ENCODE assay signal across 7 mouse cellular contexts in genomic region chr12:89106029-89106733, GRCm38 (mm10).
DNase-seq lines count a peak whose midpoint lies in the region; ATAC-seq and TF ChIP-seq lines count a peak whose summit lies in the region.

No protein-coding gene starts in this region.

- 0 out of 2 replicates have a peak overlapping the region, but pooled peaks have one; percentile 34 for H3K9ac ChIP-seq in midbrain, embryonic 13.5 days (replicated peaks)

- H3K4me1 ChIP-seq in kidney, adult 2 months (ENCODE audit: control insufficient read depth, insufficient read depth, low read length): no peaks in the 10 kb centered on the region
- peaks cover 20% of the 10 kb centered on the region for H3K4me1 ChIP-seq in midbrain, embryonic 13.5 days (replicated peaks)

- no peak for TF ChIP-seq POLR2A in kidney, adult 2 months (IDR thresholded peaks at IDR 0.05; ENCODE audit: low read depth, low read length)

- no peaks in the 10 kb centered on the region for H3K27me3 ChIP-seq in kidney, adult 2 months (replicated peaks; ENCODE audit: control insufficient read depth, insufficient read depth, low read length)
- no peaks in the 10 kb centered on the region for H3K27me3 ChIP-seq in midbrain, embryonic 13.5 days

- peak; percentile 95 for ATAC-seq in midbrain, embryonic 13.5 days

- H3K36me3 ChIP-seq in kidney, adult 2 months (ENCODE audit: control insufficient read depth, insufficient read depth, low read length): no peaks in the 10 kb centered on the region
- H3K36me3 ChIP-seq in midbrain, embryonic 13.5 days: no peaks in the 10 kb centered on the region

- DNase-seq in adrenal gland, adult 8-10 months: peak; percentile 27
- DNase-seq in cerebellum, postnatal 25 days: peak; percentile 67 to 85
- peak; percentile 80 to 88 for DNase-seq in frontal cortex, postnatal 36 days (ENCODE audit: low spot score in 2 of 2)
- peak; percentile 65 for DNase-seq in kidney, adult 2 months
- peak; percentile 95 for DNase-seq in left cerebral cortex, postnatal 4 days
- peak; percentile 63 for DNase-seq in telencephalon, adult 2 months (ENCODE audit: low read depth, low spot score)

- no peak overlapping the region for H3K4me3 ChIP-seq in kidney, adult 2 months (ENCODE audit: insufficient read depth, low read depth, low read length)
- H3K4me3 ChIP-seq in midbrain, embryonic 13.5 days (replicated peaks): no peak overlapping the region; the same call in 1 of the 2 replicates

- peak overlapping the region; percentile 41 for H3K4me2 ChIP-seq in midbrain, embryonic 13.5 days (replicated peaks)

- TF ChIP-seq CTCF in kidney, adult 2 months (conservative IDR thresholded peaks at IDR 0.05; ENCODE audit: insufficient read depth, insufficient read length, low read depth, low read length): peak; percentile 74

- intact Hi-C loops in left cerebral cortex, postnatal 4 days (cut with DNase I): loop anchor here (10.0 kb wide), 2 partner anchors 111 to 381 kb away; partner anchors contain the start of gene Nrxn3

- no peaks in the 10 kb centered on the region for H3K9me3 ChIP-seq in midbrain, embryonic 13.5 days

- no peak overlapping the region for H3K27ac ChIP-seq in kidney, adult 2 months (ENCODE audit: insufficient read depth, low read depth, low read length)
- peak overlapping the region; percentile 54; the same call in 1 of the 2 replicates for H3K27ac ChIP-seq in midbrain, embryonic 13.5 days

- 11% methylated on average over 9 of the region's 9 CpGs for WGBS in kidney, adult 2 months
- WGBS in midbrain, embryonic 13.5 days: 7% methylated on average over 9 of the region's 9 CpGs

Comparison
In these comparisons a context has a peak if more than half of its experiments do, and no peak if none do; other contexts are left out.
1. DNase-seq: peak in every context shown above with its lines; median percentile 95 in left cerebral cortex, postnatal 4 days; 84 in frontal cortex, postnatal 36 days; 76 in cerebellum, postnatal 25 days; 65 in kidney, adult 2 months; 63 in telencephalon, adult 2 months; 27 in adrenal gland, adult 8-10 months.